22 mouse cellular contexts compared by ENCODE assay signal in the genomic region with DNA sequence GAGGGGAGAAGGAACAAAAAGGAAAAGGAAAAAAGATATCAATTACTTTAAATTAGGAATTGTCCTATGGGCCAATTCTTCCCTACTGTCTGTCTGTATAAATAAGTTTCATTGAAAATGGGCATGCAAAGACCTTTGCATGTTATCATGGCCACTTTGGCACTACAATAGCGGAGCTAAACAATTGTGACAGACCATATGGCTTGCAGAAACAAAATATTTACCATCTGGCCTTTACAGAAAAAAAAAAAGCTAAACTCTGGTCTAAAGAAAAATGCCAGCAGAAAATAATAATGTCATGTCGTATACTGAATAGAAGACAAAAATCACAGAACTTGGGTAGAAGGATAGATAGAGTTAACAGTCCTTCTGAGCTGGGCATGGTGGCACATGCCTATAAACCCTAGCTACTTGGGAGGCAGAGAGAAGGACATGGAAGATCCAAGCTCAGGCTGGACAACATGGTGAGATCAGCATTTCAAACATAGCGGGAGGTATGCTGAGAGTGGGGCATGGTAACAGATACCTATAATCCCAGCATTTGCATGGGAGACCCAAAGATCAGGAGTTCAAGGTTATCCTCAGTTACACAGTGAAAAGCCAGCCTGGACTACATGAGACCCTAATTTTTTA.
"Had no signal": no experiment of that assay in that cellular context is flagged by ENCODE, and none has a peak within 500 bp of the region (broad histone marks: within the 10 kb centered on the region; RNA-seq: fewer than 3 reads in every experiment).

No protein-coding gene starts in this region.

- H3K4me3 ChIP-seq: heart, embryonic 10.5 days; heart, embryonic 12.5 days; hindbrain, embryonic 10.5 days; hindbrain, embryonic 12.5 days; intestine, embryonic 15.5 days; left cerebral cortex, adult 2 months; limb, embryonic 10.5 days; limb, embryonic 12.5 days; liver, embryonic 12.5 days had no signal

- DNase-seq: gastrocnemius, postnatal 10 days; gastrocnemius, postnatal 25 days; heart, adult 18-20 months; heart, postnatal 10 days; heart, postnatal 4 days; kidney, adult 18-20 months; kidney, adult 8-10 months; kidney, postnatal 10 days; kidney, postnatal 25 days; kidney, postnatal 4 days; lung, adult 18-20 months had no signal

- H3K27ac ChIP-seq: heart, embryonic 10.5 days; hindbrain, embryonic 10.5 days; hindbrain, embryonic 12.5 days; hindbrain, embryonic 14.5 days; intestine, embryonic 15.5 days; left cerebral cortex, adult 2 months; limb, embryonic 10.5 days; limb, embryonic 12.5 days; liver, embryonic 12.5 days; liver, embryonic 14.5 days had no signal
